In genomic region chr4:146168730-146169215, GRCm38 (mm10) we compare ENCODE assay signal across 11 mouse cellular contexts. TPM values are rescaled to one million over a fixed set of nuclear protein-coding genes. Genes with fewer than 3 reads are reported as not detected.
DNase-seq lines count a peak whose midpoint lies in the region; ATAC-seq lines count a peak whose summit lies in the region.
"Not testable (repeated sequence)": the region's sequence is repeated elsewhere in the genome, so short reads cannot be mapped to it uniquely, and the experiment has no call there.
"Had no signal": no experiment of that assay in that cellular context is flagged by ENCODE, and none has a peak within 500 bp of the region (broad histone marks: within the 10 kb centered on the region; RNA-seq: fewer than 3 reads in every experiment).

No protein-coding gene starts in this region.

- no CpG with 5 or more reads among the region's 2 CpGs for WGBS in embryonic facial prominence, embryonic 15.5 days
- WGBS in heart, embryonic 11.5 days (ENCODE audit: insufficient replicate concordance): no CpG with 5 or more reads among the region's 2 CpGs
- WGBS in hindbrain, embryonic 13.5 days: no CpG with 5 or more reads among the region's 2 CpGs
- no CpG with 5 or more reads among the region's 2 CpGs for WGBS in kidney, embryonic 14.5 days
- WGBS in liver, embryonic 11.5 days: no CpG with 5 or more reads among the region's 2 CpGs
- WGBS in lung, embryonic 16.5 days: no CpG with 5 or more reads among the region's 2 CpGs
- no CpG with 5 or more reads among the region's 2 CpGs for WGBS in midbrain, embryonic 15.5 days
- WGBS in stomach, embryonic 14.5 days: no CpG with 5 or more reads among the region's 2 CpGs

- H3K4me3 ChIP-seq in embryonic facial prominence, embryonic 15.5 days (replicated peaks); heart, embryonic 11.5 days (ENCODE audit: low read depth, low read length); hindbrain, embryonic 13.5 days; kidney, embryonic 14.5 days (ENCODE audit: low read length); liver, embryonic 11.5 days (ENCODE audit: low read depth, low read length); lung, embryonic 16.5 days (ENCODE audit: low read length); midbrain, embryonic 15.5 days; stomach, embryonic 14.5 days (ENCODE audit: low read depth, low read length): not testable (repeated sequence)

- peak; percentile 80 for ATAC-seq in embryonic facial prominence, embryonic 15.5 days (ENCODE audit: insufficient number of reproducible peaks, low FRiP score, low TSS enrichment, low read depth)
- peak; percentile 56 for ATAC-seq in heart, embryonic 11.5 days (replicated peaks; ENCODE audit: insufficient number of reproducible peaks, low FRiP score, low TSS enrichment)
- peak; percentile 73 for ATAC-seq in hindbrain, embryonic 13.5 days (ENCODE audit: low FRiP score)
- ATAC-seq in kidney, embryonic 14.5 days (ENCODE audit: low FRiP score, low TSS enrichment): peak; percentile 69; the same call in 1 of the 2 replicates
- peak; percentile 71 for ATAC-seq in liver, embryonic 11.5 days (replicated peaks; ENCODE audit: low FRiP score)
- peak; percentile 71 for ATAC-seq in lung, embryonic 16.5 days (ENCODE audit: low read depth)
- ATAC-seq in midbrain, embryonic 15.5 days (replicated peaks): 0 out of 2 replicates have a peak, but pooled peaks have one; percentile 33
- ATAC-seq in stomach, embryonic 14.5 days (ENCODE audit: insufficient number of reproducible peaks, insufficient read depth, low FRiP score, low read depth): peak; percentile 75

- not testable (repeated sequence) for H3K27ac ChIP-seq in embryonic facial prominence, embryonic 15.5 days (replicated peaks); heart, embryonic 11.5 days (ENCODE audit: low read depth, low read length); hindbrain, embryonic 13.5 days; kidney, embryonic 14.5 days (ENCODE audit: low read depth, low read length); liver, embryonic 11.5 days (ENCODE audit: low read depth, low read length); lung, embryonic 16.5 days (ENCODE audit: low read length); midbrain, embryonic 15.5 days; stomach, embryonic 14.5 days (ENCODE audit: low read length)

- H3K36me3 ChIP-seq in embryonic facial prominence, embryonic 15.5 days; heart, embryonic 11.5 days (ENCODE audit: control insufficient read depth, insufficient read depth, low read length); hindbrain, embryonic 13.5 days; kidney, embryonic 14.5 days (ENCODE audit: control insufficient read depth, insufficient read depth, low read length); liver, embryonic 11.5 days (ENCODE audit: control insufficient read depth, insufficient read depth, low read length); lung, embryonic 16.5 days (ENCODE audit: control insufficient read depth, insufficient read depth, low read length); midbrain, embryonic 15.5 days (replicated peaks); stomach, embryonic 14.5 days (ENCODE audit: control insufficient read depth, insufficient read depth, low read length): not testable (repeated sequence)

- not testable (repeated sequence) for H3K4me2 ChIP-seq in embryonic facial prominence, embryonic 15.5 days (replicated peaks); heart, embryonic 11.5 days; hindbrain, embryonic 13.5 days; kidney, embryonic 14.5 days (replicated peaks; ENCODE audit: low read depth, low read length); liver, embryonic 11.5 days; lung, embryonic 16.5 days (ENCODE audit: low read depth, low read length); midbrain, embryonic 15.5 days; stomach, embryonic 14.5 days (replicated peaks; ENCODE audit: low read depth, low read length)

- DNase-seq in liver, embryonic 11.5 days (ENCODE audit: low spot score): not testable (repeated sequence)

- H3K9ac ChIP-seq in embryonic facial prominence, embryonic 15.5 days; heart, embryonic 11.5 days (ENCODE audit: low read depth, low read length); hindbrain, embryonic 13.5 days; kidney, embryonic 14.5 days (ENCODE audit: low read depth, low read length); liver, embryonic 11.5 days (ENCODE audit: low read depth, low read length); lung, embryonic 16.5 days (ENCODE audit: low read length); midbrain, embryonic 15.5 days; stomach, embryonic 14.5 days (replicated peaks; ENCODE audit: low read depth, low read length): not testable (repeated sequence)

- not testable (repeated sequence) for H3K4me1 ChIP-seq in embryonic facial prominence, embryonic 15.5 days; heart, embryonic 11.5 days (ENCODE audit: control insufficient read depth, insufficient read depth, low read length); hindbrain, embryonic 13.5 days (replicated peaks); kidney, embryonic 14.5 days (ENCODE audit: control insufficient read depth, insufficient read depth, low read length); liver, embryonic 11.5 days (replicated peaks; ENCODE audit: control insufficient read depth, insufficient read depth, low read length); lung, embryonic 16.5 days (replicated peaks; ENCODE audit: control insufficient read depth, insufficient read depth, low read length); midbrain, embryonic 15.5 days; stomach, embryonic 14.5 days (ENCODE audit: control insufficient read depth, insufficient read depth, low read length)

- H3K9me3 ChIP-seq in embryonic facial prominence, embryonic 15.5 days (replicated peaks): peaks cover 19% of the 10 kb centered on the region; the same call in 1 of the 2 replicates
- not testable (repeated sequence) for H3K9me3 ChIP-seq in heart, embryonic 11.5 days (replicated peaks; ENCODE audit: control insufficient read depth, low read length); lung, embryonic 16.5 days (ENCODE audit: control insufficient read depth, low read length)
- H3K9me3 ChIP-seq in hindbrain, embryonic 13.5 days: peaks cover 27% of the 10 kb centered on the region
- H3K9me3 ChIP-seq in kidney, embryonic 14.5 days (ENCODE audit: control insufficient read depth, low read length): peaks cover 15% of the 10 kb centered on the region
- peaks cover 14% of the 10 kb centered on the region for H3K9me3 ChIP-seq in liver, embryonic 11.5 days (ENCODE audit: control insufficient read depth, low read length)
- H3K9me3 ChIP-seq in midbrain, embryonic 15.5 days: peaks cover 26% of the 10 kb centered on the region
- H3K9me3 ChIP-seq in stomach, embryonic 14.5 days (ENCODE audit: control insufficient read depth, low read depth, low read length): peaks cover 11% of the 10 kb centered on the region

- H3K27me3 ChIP-seq in embryonic facial prominence, embryonic 15.5 days; heart, embryonic 11.5 days (ENCODE audit: control insufficient read depth, insufficient read depth, low read length); hindbrain, embryonic 13.5 days; kidney, embryonic 14.5 days (ENCODE audit: control insufficient read depth, insufficient read depth, low read length); liver, embryonic 11.5 days (replicated peaks; ENCODE audit: control insufficient read depth, insufficient read depth, low read length); lung, embryonic 16.5 days (ENCODE audit: control insufficient read depth, insufficient read depth, low read depth, low read length); midbrain, embryonic 15.5 days (replicated peaks); stomach, embryonic 14.5 days (ENCODE audit: control insufficient read depth, insufficient read depth, low read length): not testable (repeated sequence)

RNA-seq across cellular contexts. Expression of gene Zfp600, which starts 12.1 kb away (rescaled TPM):
- polyA plus RNA-seq in embryonic facial prominence, embryonic 15.5 days (2015; fragmentation: Nextera tagmentation; extraction: Ambion mirVana): not detected in 2 replicates
- not detected in 2 replicates for polyA plus RNA-seq in heart, embryonic 11.5 days (2014; fragmentation: Nextera tagmentation; extraction: Ambion mirVana)
- not detected in 2 replicates for polyA plus RNA-seq in hindbrain, embryonic 13.5 days (2015; fragmentation: Nextera tagmentation; extraction: Ambion mirVana)
- polyA plus RNA-seq in kidney, embryonic 14.5 days (2014; fragmentation: Nextera tagmentation; extraction: Ambion mirVana): not detected in 2 replicates
- 0.10 TPM in 1 of 2 replicates, not detected in the other for polyA plus RNA-seq in liver, embryonic 11.5 days (2014; fragmentation: Nextera tagmentation; extraction: Ambion mirVana)
- polyA plus RNA-seq in lung, embryonic 16.5 days (2015; fragmentation: Nextera tagmentation; extraction: Ambion mirVana): not detected in 2 replicates
- not detected in 2 replicates for polyA plus RNA-seq in midbrain, embryonic 15.5 days (2015; fragmentation: Nextera tagmentation; extraction: Ambion mirVana)
- polyA plus RNA-seq in stomach, embryonic 14.5 days (2014; fragmentation: Nextera tagmentation; extraction: Ambion mirVana): not detected in 2 replicates
- polyA plus RNA-seq: gonadal fat pad, adult 2 months; large intestine, adult 2 months; midbrain, embryonic 16.5 days had no signal
